Mouse (Mus musculus) stomach, postnatal 0 days (tissue): ENCODE data around the gene Ap4s1.

Experiments
- CTCF ChIP-seq: IDR thresholded peaks from 2 replicates; pipeline ENCODE4 v1.5.1; 2016; ENCODE audit warnings: antibody characterized with exemption, low read depth, mild to moderate bottlenecking, moderate library complexity
- EP300 ChIP-seq: optimal IDR thresholded peaks from 2 replicates; pipeline ENCODE3; 2016; ENCODE audit warnings: antibody characterized with exemption

DNA sequence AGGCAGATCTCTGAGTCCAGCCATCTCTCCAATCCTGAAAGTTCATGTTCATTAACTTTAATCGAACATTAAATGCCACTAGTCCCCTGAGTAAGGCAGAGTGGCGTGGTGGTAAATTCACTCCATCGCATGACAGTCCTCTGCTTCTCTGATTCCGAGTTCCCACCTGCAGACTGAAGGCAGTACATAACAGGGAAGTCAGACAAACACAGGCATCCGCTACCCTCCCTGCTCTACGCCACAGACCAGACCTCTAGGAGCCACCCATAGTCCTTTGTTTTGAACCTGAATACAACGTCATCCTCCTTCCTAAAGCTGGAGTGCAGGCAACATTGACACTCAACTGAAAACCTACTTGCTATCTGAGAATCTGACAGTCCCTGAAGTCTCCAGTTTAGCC, 13.7 kb downstream of the Ap4s1 start:
- TF ChIP-seq CTCF = no peak
- TF ChIP-seq EP300 = no peak
